Mouse (Mus musculus) adipose tissue, adult 10 weeks (tissue): ENCODE measurements around the gene Ctla4. TPM values are rescaled to one million over a fixed set of nuclear protein-coding genes. Genes with fewer than 3 reads are reported as not detected.

ENCODE experiments used
- polyA plus RNA-seq: library from polyadenylated mRNA; stranded (reverse); fragments of 350-450 nt; fragmentation: Illumina TruSeq; extraction: RNeasy Lipid Tissue Mini Kit (QIAGEN cat#74804); gene quantifications from one replicate; pipeline ENCODE4 v1.2.3, GENCODE M21; 2014; ENCODE audit warnings: low read depth, low replicate concordance

Gene Ctla4
- not detected for polyA plus RNA-seq

DNA sequence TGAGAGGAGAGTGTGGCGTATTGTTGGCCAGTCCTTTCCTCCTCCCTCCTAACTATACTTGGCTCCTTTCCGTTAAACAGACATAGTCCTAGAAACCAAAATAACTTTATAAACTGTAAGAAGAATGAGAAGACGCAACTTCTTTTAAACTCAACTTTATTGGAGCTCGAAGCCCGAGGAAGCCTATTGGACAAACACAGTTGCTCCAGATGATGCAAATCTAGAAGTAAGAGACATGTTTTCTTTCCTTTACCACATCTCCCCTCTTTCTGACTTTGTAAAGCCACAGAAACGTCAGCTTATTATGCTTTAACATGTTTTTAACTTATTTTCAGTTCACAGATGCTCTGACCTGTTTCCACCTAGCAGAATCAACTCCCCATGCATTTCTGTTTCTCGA, at the start of gene Ctla4:
Gene Ctla4 (plus strand): TSS at position 20 of the 400 bp plus-strand sequence.

Other genes with a start within 250 kb of the Ctla4 start
- 0.68 TPM for gene Cd28, start 170.2 kb upstream of the Ctla4 start, polyA plus RNA-seq
- gene Icos, start 90.9 kb downstream of the Ctla4 start, polyA plus RNA-seq, result 0.56 TPM